Mouse (Mus musculus): Measurements from ENCODE around the gene Myl4.

The Myl4 gene

GRCm38 (mm10) chr11:104614130-104614529, 63.7 kb downstream of the Myl4 start:
- no peak overlapping the region for H3K4me3 ChIP-seq (replicated peaks; ENCODE audit: low read length)
- H3K27me3 ChIP-seq (ENCODE audit: insufficient read depth, low read length): peaks cover 42% of the 10 kb centered on the region
- peaks cover 8% of the 10 kb centered on the region for H3K4me1 ChIP-seq (replicated peaks; ENCODE audit: low read depth, low read length)

GRCm38 (mm10) chr11:104616182-104616581, 65.7 kb downstream of the Myl4 start:
- Histone ChIP-seq H3K9me3 (ENCODE audit: low read length) (no peaks in the 10 kb centered on the region), H3K36me3 (ENCODE audit: insufficient read depth, low read length) (no peaks in the 10 kb centered on the region), H3K4me3 (replicated peaks; ENCODE audit: low read length) (no peak overlapping the region), H3K4me1 (replicated peaks; ENCODE audit: low read depth, low read length) (peaks cover 26% of the 10 kb centered on the region), H3K27me3 (ENCODE audit: insufficient read depth, low read length) (peaks cover 25% of the 10 kb centered on the region)
- TF ChIP-seq CTCF (conservative IDR thresholded peaks at IDR 0.05; ENCODE audit: low read length) (no peak), POU5F1 (IDR thresholded peaks at IDR 0.05; ENCODE audit: borderline replicate concordance, low read length) (no peak), NANOG (IDR thresholded peaks at IDR 0.05; ENCODE audit: borderline replicate concordance, low read length) (no peak)

More at GRCm38 (mm10) chr11:104614130-104614529, 63.7 kb downstream of the Myl4 start:
- TF ChIP-seq CTCF (conservative IDR thresholded peaks at IDR 0.05; ENCODE audit: low read length): no peak
- no peak for TF ChIP-seq POU5F1 (IDR thresholded peaks at IDR 0.05; ENCODE audit: borderline replicate concordance, low read length)
- TF ChIP-seq NANOG (IDR thresholded peaks at IDR 0.05; ENCODE audit: borderline replicate concordance, low read length): no peak
- Histone ChIP-seq H3K36me3 (ENCODE audit: insufficient read depth, low read length) (no peaks in the 10 kb centered on the region), H3K9me3 (ENCODE audit: low read length) (no peaks in the 10 kb centered on the region)

DNA sequence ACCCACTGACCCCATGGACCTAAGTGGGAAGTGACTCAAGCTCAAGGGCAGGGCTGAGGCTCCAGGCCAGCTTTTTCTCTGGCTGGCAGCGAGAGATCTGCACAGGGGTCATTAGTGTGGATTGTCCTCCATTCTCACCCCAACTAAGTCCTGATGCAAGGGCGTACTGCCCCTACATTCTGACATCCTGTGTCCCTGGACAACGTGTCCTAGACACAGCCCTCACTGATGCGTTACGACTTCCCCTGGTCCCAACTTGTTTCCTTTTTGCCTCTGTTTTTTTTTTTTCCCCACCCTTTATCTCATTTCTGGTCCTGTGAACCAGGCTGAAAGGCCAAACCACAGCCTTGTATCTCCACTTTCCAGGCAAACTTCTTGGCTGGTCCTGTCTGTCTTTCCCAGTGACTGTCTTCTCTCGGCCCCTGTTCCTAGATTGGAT, 68.2 kb downstream of the Myl4 start:
- TF ChIP-seq NANOG (IDR thresholded peaks at IDR 0.05; ENCODE audit: borderline replicate concordance, low read length) (no peak), POU5F1 (IDR thresholded peaks at IDR 0.05; ENCODE audit: borderline replicate concordance, low read length) (no peak), CTCF (conservative IDR thresholded peaks at IDR 0.05; ENCODE audit: low read length) (no peak)
- H3K36me3 ChIP-seq (ENCODE audit: insufficient read depth, low read length): no peaks in the 10 kb centered on the region

GRCm38 (mm10) chr11:104619084-104620022, 68.9 kb downstream of the Myl4 start:
- no peaks in the 10 kb centered on the region for H3K9me3 ChIP-seq (ENCODE audit: low read length)
- peak overlapping the region; percentile 21; the same call in 1 of the 2 replicates for H3K4me3 ChIP-seq (replicated peaks; ENCODE audit: low read length)
- H3K27me3 ChIP-seq (ENCODE audit: insufficient read depth, low read length): peaks cover 6% of the 10 kb centered on the region; the same call in 1 of the 2 replicates
- TF ChIP-seq CTCF (conservative IDR thresholded peaks at IDR 0.05; ENCODE audit: low read length) (no peak), POU5F1 (IDR thresholded peaks at IDR 0.05; ENCODE audit: borderline replicate concordance, low read length) (no peak), NANOG (IDR thresholded peaks at IDR 0.05; ENCODE audit: borderline replicate concordance, low read length) (no peak)
- peaks cover 40% of the 10 kb centered on the region for H3K4me1 ChIP-seq (replicated peaks; ENCODE audit: low read depth, low read length)
- no peaks in the 10 kb centered on the region for H3K36me3 ChIP-seq (ENCODE audit: insufficient read depth, low read length)

More for the DNA sequence above, 68.2 kb downstream of the Myl4 start:
- Histone ChIP-seq H3K27me3 (ENCODE audit: insufficient read depth, low read length) (peaks cover 9% of the 10 kb centered on the region; the same call in 1 of the 2 replicates), H3K4me3 (replicated peaks; ENCODE audit: low read length) (no peak overlapping the region), H3K9me3 (ENCODE audit: low read length) (no peaks in the 10 kb centered on the region), H3K4me1 (replicated peaks; ENCODE audit: low read depth, low read length) (peaks cover 35% of the 10 kb centered on the region)

GRCm38 (mm10) chr11:104622040-104622962, 71.8 kb downstream of the Myl4 start:
- Histone ChIP-seq H3K4me1 (replicated peaks; ENCODE audit: low read depth, low read length) (peaks cover 68% of the 10 kb centered on the region), H3K36me3 (ENCODE audit: insufficient read depth, low read length) (no peaks in the 10 kb centered on the region), H3K9me3 (ENCODE audit: low read length) (no peaks in the 10 kb centered on the region), H3K4me3 (replicated peaks; ENCODE audit: low read length) (no peak overlapping the region), H3K27me3 (ENCODE audit: insufficient read depth, low read length) (0 out of 2 replicates have a peak, but pooled peaks cover 2% of the 10 kb centered on the region)
- TF ChIP-seq POU5F1 (IDR thresholded peaks at IDR 0.05; ENCODE audit: borderline replicate concordance, low read length): no peak
- TF ChIP-seq CTCF (conservative IDR thresholded peaks at IDR 0.05; ENCODE audit: low read length): no peak
- no peak for TF ChIP-seq NANOG (IDR thresholded peaks at IDR 0.05; ENCODE audit: borderline replicate concordance, low read length)

DNA sequence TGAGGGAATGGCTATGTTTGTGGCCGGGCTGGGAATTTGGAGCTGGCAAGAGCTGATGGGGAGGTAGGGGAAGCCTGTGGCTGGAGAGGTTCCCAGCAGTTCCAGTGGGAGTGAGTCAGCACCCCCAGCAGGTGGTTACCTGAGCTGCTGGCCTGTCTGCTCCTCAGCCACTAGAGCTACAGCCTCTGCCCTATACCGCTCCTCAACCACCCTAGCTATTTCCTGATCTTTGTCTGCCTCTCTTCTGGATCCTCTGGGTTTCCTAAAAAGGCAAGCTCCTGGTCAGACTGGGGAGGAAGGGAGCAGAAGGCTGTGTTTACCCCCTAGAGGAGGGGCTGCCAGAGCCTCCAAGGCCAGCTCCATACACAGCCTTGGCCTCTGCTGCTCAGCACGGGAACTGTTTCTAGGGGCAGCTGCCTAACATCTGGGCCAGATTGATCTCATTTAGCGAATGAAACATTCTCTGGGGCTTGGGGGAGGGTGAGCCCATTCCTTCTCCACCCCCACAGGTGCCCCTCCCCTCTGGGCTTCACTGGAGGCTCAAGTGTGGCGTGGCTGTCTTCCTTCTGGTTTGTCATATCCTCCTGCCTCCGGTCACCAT, 74.4 kb downstream of the Myl4 start:
- TF ChIP-seq POU5F1 (IDR thresholded peaks at IDR 0.05; ENCODE audit: borderline replicate concordance, low read length): no peak
- no peak for TF ChIP-seq NANOG (IDR thresholded peaks at IDR 0.05; ENCODE audit: borderline replicate concordance, low read length)
- TF ChIP-seq CTCF (conservative IDR thresholded peaks at IDR 0.05; ENCODE audit: low read length): no peak
- Histone ChIP-seq H3K9me3 (ENCODE audit: low read length) (no peaks in the 10 kb centered on the region), H3K4me1 (replicated peaks; ENCODE audit: low read depth, low read length) (peaks cover 62% of the 10 kb centered on the region), H3K4me3 (replicated peaks; ENCODE audit: low read length) (peak overlapping the region; percentile 14; the same call in 1 of the 2 replicates), H3K36me3 (ENCODE audit: insufficient read depth, low read length) (no peaks in the 10 kb centered on the region), H3K27me3 (ENCODE audit: insufficient read depth, low read length) (no peaks in the 10 kb centered on the region)

- Histone ChIP-seq H3K36me3 (ENCODE audit: insufficient read depth, low read length) (no peaks in the 10 kb centered on the region), H3K27me3 (ENCODE audit: insufficient read depth, low read length) (no peaks in the 10 kb centered on the region), H3K4me3 (replicated peaks; ENCODE audit: low read length) (peak overlapping the region; percentile 14; the same call in 1 of the 2 replicates), H3K4me1 (replicated peaks; ENCODE audit: low read depth, low read length) (peaks cover 53% of the 10 kb centered on the region), H3K9me3 (ENCODE audit: low read length) (no peaks in the 10 kb centered on the region)
- TF ChIP-seq NANOG (IDR thresholded peaks at IDR 0.05; ENCODE audit: borderline replicate concordance, low read length) (no peak), CTCF (conservative IDR thresholded peaks at IDR 0.05; ENCODE audit: low read length) (no peak), POU5F1 (IDR thresholded peaks at IDR 0.05; ENCODE audit: borderline replicate concordance, low read length) (no peak)
Observed at GRCm38 (mm10) chr11:104625453-104626402, 75.3 kb downstream of the Myl4 start.
